Mouse (Mus musculus): ENCODE data around the gene Fgf4.
"Not testable (repeated sequence)": the region's sequence is repeated elsewhere in the genome, so short reads cannot be mapped to it uniquely, and the experiment has no call there.

Fgf4 gene

GRCm38 (mm10) chr7:144867161-144867560 lies 20.0 kb downstream of the Fgf4 start:
- DNase-seq (ENCODE audit: low spot score): no peak

- no peak for DNase-seq (ENCODE audit: low spot score)
Measured at GRCm38 (mm10) chr7:144867602-144868001, 20.4 kb downstream of the Fgf4 start.

GRCm38 (mm10) chr7:144872420-144872819 lies 25.3 kb downstream of the Fgf4 start:
- DNase-seq (ENCODE audit: low spot score): no peak

- no peak for DNase-seq (ENCODE audit: low spot score)
Measured at GRCm38 (mm10) chr7:144873160-144873559, 26.0 kb downstream of the Fgf4 start.

GRCm38 (mm10) chr7:144874226-144874625 lies 27.1 kb downstream of the Fgf4 start:
- DNase-seq (ENCODE audit: low spot score): no peak

GRCm38 (mm10) chr7:144878401-144878800 lies 31.2 kb downstream of the Fgf4 start:
- DNase-seq (ENCODE audit: low spot score): no peak

GRCm38 (mm10) chr7:144883106-144883505 lies 35.9 kb downstream of the Fgf4 start:
- no peak for DNase-seq (ENCODE audit: low spot score)

- no peak for DNase-seq (ENCODE audit: low spot score)
Measured at GRCm38 (mm10) chr7:144887672-144888071, 40.5 kb downstream of the Fgf4 start.

GRCm38 (mm10) chr7:144888564-144889299 lies 41.6 kb downstream of the Fgf4 start:
- no peak for DNase-seq (ENCODE audit: low spot score)

- not testable (repeated sequence) for DNase-seq (ENCODE audit: low spot score)
Measured at GRCm38 (mm10) chr7:144890661-144891060, 43.5 kb downstream of the Fgf4 start.

- no peak for DNase-seq (ENCODE audit: low spot score)
Measured at GRCm38 (mm10) chr7:144891863-144892262, 44.7 kb downstream of the Fgf4 start.

- DNase-seq (ENCODE audit: low spot score): no peak
Measured at GRCm38 (mm10) chr7:144892322-144892721, 45.2 kb downstream of the Fgf4 start.

- no peak for DNase-seq (ENCODE audit: low spot score)
Measured at GRCm38 (mm10) chr7:144894191-144894590, 47.0 kb downstream of the Fgf4 start.

- no peak for DNase-seq (ENCODE audit: low spot score)
Measured at GRCm38 (mm10) chr7:144894706-144895105, 47.5 kb downstream of the Fgf4 start.

GRCm38 (mm10) chr7:144895305-144896111 lies 48.3 kb downstream of the Fgf4 start:
- peak; percentile 54 for DNase-seq (ENCODE audit: low spot score)

GRCm38 (mm10) chr7:144896294-144897218 lies 49.4 kb downstream of the Fgf4 start, which contains the start of gene Fgf15:
Gene Fgf15 (plus strand): TSS chr7:144896531.
- no peak for DNase-seq (ENCODE audit: low spot score)

GRCm38 (mm10) chr7:144898506-144898905 lies 51.3 kb downstream of the Fgf4 start:
- no peak for DNase-seq (ENCODE audit: low spot score)

- not testable (repeated sequence) for DNase-seq (ENCODE audit: low spot score)
Measured at GRCm38 (mm10) chr7:144905514-144905913, 58.3 kb downstream of the Fgf4 start.

- no peak for DNase-seq (ENCODE audit: low spot score)
Measured at GRCm38 (mm10) chr7:144906708-144907397, 59.7 kb downstream of the Fgf4 start.

- no peak for DNase-seq (ENCODE audit: low spot score)
Measured at GRCm38 (mm10) chr7:144907793-144908192, 60.6 kb downstream of the Fgf4 start.

- DNase-seq (ENCODE audit: low spot score): no peak
Measured at GRCm38 (mm10) chr7:144908705-144909104, 61.5 kb downstream of the Fgf4 start.
